Mouse (Mus musculus): ENCODE measurements at regions not wholly inside any gene's neighbourhood (a gene's known extent, or its start where the extent isn't known, plus 50 kb on each side); places are given as distances from the start of the nearest gene placed in this dataset.

DNA sequence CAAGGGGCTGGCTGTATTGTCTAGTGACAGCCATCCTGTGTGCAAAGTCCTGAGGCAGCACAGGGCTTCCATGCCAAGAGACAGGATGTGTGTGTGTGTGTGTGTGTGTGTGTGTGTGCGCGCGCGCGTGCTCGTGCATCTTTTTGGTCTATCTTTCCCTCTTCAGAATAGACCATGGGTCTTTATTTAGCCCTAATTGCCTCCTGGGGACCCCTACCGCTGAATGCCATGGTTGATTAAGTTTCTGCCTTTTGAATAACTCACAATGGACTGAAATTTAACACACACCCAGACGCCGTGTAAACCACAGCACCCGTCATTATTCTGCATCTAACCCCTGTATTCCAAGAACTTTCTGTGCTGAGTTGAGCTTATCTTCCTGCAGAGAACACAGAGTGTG lies 435.2 kb upstream of the Kcnab2 start:
- Histone ChIP-seq H3K9me3 (replicated peaks; ENCODE audit: control insufficient read depth, insufficient read depth, low read length, poor library complexity, severe bottlenecking) (no peaks in the 10 kb centered on the region), H3K4me1 (ENCODE audit: control insufficient read depth, insufficient read depth, low read length) (no peaks in the 10 kb centered on the region), H3K9ac (ENCODE audit: low read depth, poor library complexity, severe bottlenecking) (no peak overlapping the region), H3K36me3 (ENCODE audit: control insufficient read depth, insufficient read depth, low read length, poor library complexity, severe bottlenecking) (no peaks in the 10 kb centered on the region), H3K27me3 (ENCODE audit: control insufficient read depth, insufficient read depth, low read length, poor library complexity, severe bottlenecking) (no peaks in the 10 kb centered on the region), H3K4me3 (ENCODE audit: low read depth, low read length) (no peak overlapping the region), H3K27ac (ENCODE audit: insufficient read depth, low read length) (no peak overlapping the region)
- TF ChIP-seq EP300 (IDR thresholded peaks at IDR 0.05; ENCODE audit: insufficient read depth, low read depth, low read length), result no peak
- no peak for TF ChIP-seq POLR2A (IDR thresholded peaks at IDR 0.05; ENCODE audit: insufficient read depth, low read length)
- TF ChIP-seq CTCF (IDR thresholded peaks at IDR 0.05; ENCODE audit: low read depth, low read length), result no peak

DNA sequence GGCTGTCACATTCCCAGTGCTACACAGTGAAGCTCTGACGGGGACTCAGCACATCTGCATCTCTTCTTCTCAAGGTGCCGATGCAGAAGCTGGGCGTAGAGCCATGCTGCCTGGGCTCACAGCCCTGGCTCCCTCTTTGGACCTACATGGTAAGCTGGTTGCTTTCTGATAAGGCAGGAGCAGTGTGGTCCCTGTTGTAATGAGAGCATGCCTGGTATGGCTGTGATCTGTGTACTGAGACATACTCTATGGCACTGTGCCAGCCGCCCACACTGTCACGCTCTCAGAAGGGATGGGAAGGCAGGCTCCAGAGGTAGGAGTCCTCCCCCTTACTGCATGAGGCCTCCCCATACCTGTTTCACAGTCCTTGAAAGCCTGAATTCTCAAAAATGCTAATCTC lies 430.6 kb upstream of the Kcnab2 start:
- no peak overlapping the region for H3K4me3 ChIP-seq (ENCODE audit: low read depth, low read length)
- no peak overlapping the region for H3K27ac ChIP-seq (ENCODE audit: insufficient read depth, low read length)
- H3K27me3 ChIP-seq (ENCODE audit: control insufficient read depth, insufficient read depth, low read length, poor library complexity, severe bottlenecking), result no peaks in the 10 kb centered on the region

DNA sequence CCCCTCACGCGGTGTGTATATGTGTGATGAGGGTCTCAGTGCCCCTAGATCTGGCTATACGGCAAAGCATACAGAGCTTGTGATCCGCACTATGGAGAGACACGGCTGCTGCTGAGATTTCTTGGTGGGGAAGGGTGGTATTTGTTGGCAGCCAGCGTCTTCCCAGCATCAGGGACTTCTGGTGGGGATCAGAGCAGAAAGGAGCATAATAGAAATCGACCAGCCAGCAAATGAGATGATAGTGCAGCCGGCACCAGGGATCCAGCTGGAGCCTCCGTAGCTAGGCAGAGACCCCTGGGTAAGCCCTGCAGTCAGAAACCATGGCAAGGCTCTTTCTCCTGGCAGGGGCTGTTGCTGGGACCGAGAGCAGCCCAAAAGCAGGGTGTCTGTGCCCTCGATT lies 425.2 kb upstream of the Kcnab2 start:
- Histone ChIP-seq H3K9ac (ENCODE audit: low read depth, poor library complexity, severe bottlenecking) (no peak overlapping the region), H3K27me3 (ENCODE audit: control insufficient read depth, insufficient read depth, low read length, poor library complexity, severe bottlenecking) (no peaks in the 10 kb centered on the region), H3K27ac (ENCODE audit: insufficient read depth, low read length) (no peak overlapping the region), H3K4me1 (ENCODE audit: control insufficient read depth, insufficient read depth, low read length) (no peaks in the 10 kb centered on the region), H3K36me3 (ENCODE audit: control insufficient read depth, insufficient read depth, low read length, poor library complexity, severe bottlenecking) (no peaks in the 10 kb centered on the region), H3K9me3 (replicated peaks; ENCODE audit: control insufficient read depth, insufficient read depth, low read length, poor library complexity, severe bottlenecking) (no peaks in the 10 kb centered on the region), H3K4me3 (ENCODE audit: low read depth, low read length) (no peak overlapping the region)
- TF ChIP-seq EP300 (IDR thresholded peaks at IDR 0.05; ENCODE audit: insufficient read depth, low read depth, low read length) (no peak), CTCF (IDR thresholded peaks at IDR 0.05; ENCODE audit: low read depth, low read length) (no peak), POLR2A (IDR thresholded peaks at IDR 0.05; ENCODE audit: insufficient read depth, low read length) (no peak)

More for the DNA sequence above, 430.6 kb upstream of the Kcnab2 start:
- Histone ChIP-seq H3K9me3 (replicated peaks; ENCODE audit: control insufficient read depth, insufficient read depth, low read length, poor library complexity, severe bottlenecking) (no peaks in the 10 kb centered on the region), H3K4me1 (ENCODE audit: control insufficient read depth, insufficient read depth, low read length) (no peaks in the 10 kb centered on the region), H3K36me3 (ENCODE audit: control insufficient read depth, insufficient read depth, low read length, poor library complexity, severe bottlenecking) (no peaks in the 10 kb centered on the region), H3K9ac (ENCODE audit: low read depth, poor library complexity, severe bottlenecking) (no peak overlapping the region)
- TF ChIP-seq POLR2A (IDR thresholded peaks at IDR 0.05; ENCODE audit: insufficient read depth, low read length) (no peak), EP300 (IDR thresholded peaks at IDR 0.05; ENCODE audit: insufficient read depth, low read depth, low read length) (no peak), CTCF (IDR thresholded peaks at IDR 0.05; ENCODE audit: low read depth, low read length) (no peak)

DNA sequence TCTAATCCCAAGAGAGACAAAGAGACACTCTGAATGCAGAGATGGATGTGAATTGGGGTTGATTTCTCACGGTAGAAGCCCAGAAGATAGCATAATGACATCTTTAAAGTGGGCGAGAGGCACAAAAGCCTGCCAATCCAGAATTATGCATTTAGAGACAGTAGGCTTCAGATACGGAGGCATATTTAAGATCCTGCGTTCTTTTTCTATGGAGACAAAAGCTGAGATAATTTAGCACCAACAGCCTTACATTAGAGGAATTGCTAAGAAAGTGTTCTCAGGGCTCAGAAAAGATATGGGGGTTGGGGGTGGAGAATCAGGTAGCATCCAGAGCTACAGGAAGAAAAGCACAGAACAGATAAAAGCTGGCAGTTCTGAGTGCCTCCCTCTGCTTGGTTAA lies 422.4 kb upstream of the Kcnab2 start:
- H3K27ac ChIP-seq (ENCODE audit: insufficient read depth, low read length), result no peak overlapping the region
- TF ChIP-seq CTCF (IDR thresholded peaks at IDR 0.05; ENCODE audit: low read depth, low read length), result no peak
- TF ChIP-seq POLR2A (IDR thresholded peaks at IDR 0.05; ENCODE audit: insufficient read depth, low read length), result no peak
- no peak for TF ChIP-seq EP300 (IDR thresholded peaks at IDR 0.05; ENCODE audit: insufficient read depth, low read depth, low read length)
- no peaks in the 10 kb centered on the region for H3K4me1 ChIP-seq (ENCODE audit: control insufficient read depth, insufficient read depth, low read length)
- H3K9me3 ChIP-seq (replicated peaks; ENCODE audit: control insufficient read depth, insufficient read depth, low read length, poor library complexity, severe bottlenecking), result no peaks in the 10 kb centered on the region
- H3K4me3 ChIP-seq (ENCODE audit: low read depth, low read length), result no peak overlapping the region
- H3K36me3 ChIP-seq (ENCODE audit: control insufficient read depth, insufficient read depth, low read length, poor library complexity, severe bottlenecking), result no peaks in the 10 kb centered on the region
- no peak overlapping the region for H3K9ac ChIP-seq (ENCODE audit: low read depth, poor library complexity, severe bottlenecking)
- H3K27me3 ChIP-seq (ENCODE audit: control insufficient read depth, insufficient read depth, low read length, poor library complexity, severe bottlenecking), result no peaks in the 10 kb centered on the region

DNA sequence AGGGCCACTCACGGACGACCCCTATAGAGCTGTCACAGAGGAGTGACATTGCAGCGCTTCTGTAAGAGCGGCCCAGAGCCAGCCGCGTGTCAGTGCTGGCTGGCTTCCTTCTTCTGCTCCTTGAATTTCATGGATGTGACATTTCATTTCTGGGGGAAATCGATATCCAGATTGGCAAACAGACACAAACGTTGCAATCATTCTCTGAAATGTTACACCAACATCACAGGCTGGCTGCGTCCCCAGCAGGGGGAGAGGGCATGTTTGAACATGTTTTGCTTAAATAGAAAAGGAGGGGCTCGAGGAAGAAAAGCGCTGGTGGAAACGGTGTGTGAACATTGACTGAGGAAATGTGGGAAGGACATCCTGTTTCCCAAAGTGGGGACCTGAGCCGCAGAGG lies 417.4 kb upstream of the Kcnab2 start:
- no peak overlapping the region for H3K27ac ChIP-seq (ENCODE audit: insufficient read depth, low read length)
- no peaks in the 10 kb centered on the region for H3K4me1 ChIP-seq (ENCODE audit: control insufficient read depth, insufficient read depth, low read length)
- no peaks in the 10 kb centered on the region for H3K27me3 ChIP-seq (ENCODE audit: control insufficient read depth, insufficient read depth, low read length, poor library complexity, severe bottlenecking)
- H3K9ac ChIP-seq (ENCODE audit: low read depth, poor library complexity, severe bottlenecking), result no peak overlapping the region
- H3K9me3 ChIP-seq (replicated peaks; ENCODE audit: control insufficient read depth, insufficient read depth, low read length, poor library complexity, severe bottlenecking), result no peaks in the 10 kb centered on the region
- no peak overlapping the region for H3K4me3 ChIP-seq (ENCODE audit: low read depth, low read length)
- TF ChIP-seq EP300 (IDR thresholded peaks at IDR 0.05; ENCODE audit: insufficient read depth, low read depth, low read length) (no peak), POLR2A (IDR thresholded peaks at IDR 0.05; ENCODE audit: insufficient read depth, low read length) (no peak), CTCF (IDR thresholded peaks at IDR 0.05; ENCODE audit: low read depth, low read length) (no peak)
- H3K36me3 ChIP-seq (ENCODE audit: control insufficient read depth, insufficient read depth, low read length, poor library complexity, severe bottlenecking), result no peaks in the 10 kb centered on the region

DNA sequence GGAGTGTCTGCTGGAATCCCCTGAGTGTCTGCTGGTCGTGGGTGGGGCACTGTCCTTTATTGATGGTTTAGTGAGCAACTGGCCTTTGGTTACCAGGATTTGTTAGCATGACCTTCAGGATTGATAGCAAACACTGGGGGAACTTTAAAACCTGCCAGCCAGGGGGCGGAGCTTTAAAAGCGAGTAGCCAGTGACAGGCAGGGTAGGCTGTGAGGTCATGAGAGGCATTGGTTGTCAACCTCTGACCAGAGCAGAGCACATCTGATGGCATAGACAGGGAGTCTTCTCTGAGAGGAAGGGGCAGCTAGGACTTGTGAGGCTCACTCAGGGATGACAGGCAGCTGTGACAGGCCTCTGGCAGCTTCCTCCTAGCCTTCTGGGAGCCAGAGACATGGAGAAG lies 415.3 kb upstream of the Kcnab2 start:
- no peaks in the 10 kb centered on the region for H3K27me3 ChIP-seq (ENCODE audit: control insufficient read depth, insufficient read depth, low read length, poor library complexity, severe bottlenecking)
- H3K4me1 ChIP-seq (ENCODE audit: control insufficient read depth, insufficient read depth, low read length), result no peaks in the 10 kb centered on the region
- no peak overlapping the region for H3K9ac ChIP-seq (ENCODE audit: low read depth, poor library complexity, severe bottlenecking)
- H3K36me3 ChIP-seq (ENCODE audit: control insufficient read depth, insufficient read depth, low read length, poor library complexity, severe bottlenecking), result no peaks in the 10 kb centered on the region
- H3K9me3 ChIP-seq (replicated peaks; ENCODE audit: control insufficient read depth, insufficient read depth, low read length, poor library complexity, severe bottlenecking), result no peaks in the 10 kb centered on the region
- TF ChIP-seq POLR2A (IDR thresholded peaks at IDR 0.05; ENCODE audit: insufficient read depth, low read length) (no peak), CTCF (IDR thresholded peaks at IDR 0.05; ENCODE audit: low read depth, low read length) (no peak), EP300 (IDR thresholded peaks at IDR 0.05; ENCODE audit: insufficient read depth, low read depth, low read length) (no peak)
- H3K27ac ChIP-seq (ENCODE audit: insufficient read depth, low read length), result no peak overlapping the region
- H3K4me3 ChIP-seq (ENCODE audit: low read depth, low read length), result no peak overlapping the region

Measured in ES-Bruce4 (cell line).